Mouse (Mus musculus): ENCODE results near the gene Wfs1. TPM values are rescaled to one million over a fixed set of nuclear protein-coding genes. Genes with fewer than 3 reads are reported as not detected.

Gene Wfs1
- polyA plus RNA-seq, 1 experiment from 2014 or later, result 20.1 TPM

- peaks cover 7 to 16% of the 10 kb centered on the region in 2 experiments for H3K4me1 ChIP-seq (ENCODE audit: control insufficient read depth in 2 of 2, insufficient read depth in 2 of 2, low read length in 2 of 2)
- H3K4me2 ChIP-seq (ENCODE audit: low read length), result no peak overlapping the region
- no peak overlapping the region for H3K9ac ChIP-seq (ENCODE audit: low read length)
- H3K9me3 ChIP-seq (ENCODE audit: control insufficient read depth, low read length), result no peaks in the 10 kb centered on the region
- H3K27me3 ChIP-seq (ENCODE audit: control insufficient read depth, insufficient read depth, low read length), result no peaks in the 10 kb centered on the region; the same call in 1 of the 2 replicates
- WGBS, result 38% methylated on average over 5 of the region's 5 CpGs
- H3K27ac ChIP-seq (replicated peaks in 1 of 2; ENCODE audit: control insufficient read depth in 1 of 2, insufficient read depth in 1 of 2, low read depth in 2 of 2, low read length in 2 of 2), result no peak overlapping the region
- H3K36me3 ChIP-seq (ENCODE audit: control insufficient read depth, insufficient read depth, low read length), result no peaks in the 10 kb centered on the region
- no peak overlapping the region for H3K4me3 ChIP-seq (ENCODE audit: control insufficient read depth in 1 of 2, insufficient read depth in 1 of 2, low read depth in 1 of 2, low read length in 2 of 2)
- ATAC-seq (ENCODE audit: insufficient number of reproducible peaks, insufficient read depth, low FRiP score, low read depth), result no peak
These were observed 30.2 kb downstream of the Wfs1 start for GRCm38 (mm10) chr5:36958837-36959236.

DNA sequence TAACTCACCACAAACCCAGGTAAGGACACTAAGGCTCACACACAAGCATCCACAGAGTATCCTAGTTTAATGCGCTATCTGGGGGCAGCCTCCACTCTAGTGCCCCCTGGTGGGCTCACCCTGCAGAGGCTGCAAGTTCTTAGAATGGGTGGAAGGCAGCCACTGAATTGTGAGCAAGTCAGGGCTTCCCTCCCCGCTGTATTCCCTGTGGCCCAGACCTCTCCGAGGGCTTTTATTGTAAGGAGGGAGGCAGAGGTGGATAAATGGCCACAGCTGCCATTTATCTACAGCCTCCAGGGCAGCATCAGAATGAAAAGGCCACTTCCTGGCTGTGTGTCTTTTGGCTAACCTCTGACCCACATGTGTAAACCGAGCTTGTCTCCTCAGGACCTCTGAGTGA lies 33.6 kb downstream of the Wfs1 start:
- WGBS, result 24% methylated on average over 4 of the region's 4 CpGs

DNA sequence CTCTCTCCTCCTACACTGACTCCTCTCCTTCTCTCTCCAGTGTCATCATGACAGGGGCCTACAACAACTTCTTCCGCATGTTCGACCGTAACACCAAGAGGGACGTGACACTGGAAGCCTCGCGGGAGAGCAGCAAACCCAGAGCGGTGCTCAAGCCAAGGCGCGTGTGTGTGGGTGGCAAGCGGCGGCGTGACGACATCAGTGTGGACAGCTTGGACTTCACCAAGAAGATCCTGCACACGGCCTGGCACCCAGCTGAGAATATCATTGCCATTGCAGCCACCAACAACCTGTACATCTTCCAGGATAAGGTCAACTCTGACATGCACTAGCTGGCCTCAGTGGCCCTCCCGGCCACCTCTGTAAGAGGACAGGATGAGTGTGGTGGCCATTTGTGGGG lies 36.7 kb downstream of the Wfs1 start:
- Histone ChIP-seq H3K4me2 (ENCODE audit: low read length) (no peak overlapping the region), H3K9me3 (ENCODE audit: control insufficient read depth, low read length) (no peaks in the 10 kb centered on the region), H3K4me1 (ENCODE audit: control insufficient read depth in 2 of 2, insufficient read depth in 2 of 2, low read length in 2 of 2) (no peaks in the 10 kb centered on the region), H3K9ac (ENCODE audit: low read length) (no peak overlapping the region), H3K4me3 (ENCODE audit: control insufficient read depth in 1 of 2, insufficient read depth in 1 of 2, low read depth in 1 of 2, low read length in 2 of 2) (no peak overlapping the region), H3K36me3 (ENCODE audit: control insufficient read depth, insufficient read depth, low read length) (no peaks in the 10 kb centered on the region), H3K27ac (replicated peaks in 1 of 2; ENCODE audit: control insufficient read depth in 1 of 2, insufficient read depth in 1 of 2, low read depth in 2 of 2, low read length in 2 of 2) (no peak overlapping the region), H3K27me3 (ENCODE audit: control insufficient read depth, insufficient read depth, low read length) (peaks cover 3% of the 10 kb centered on the region; the same call in 1 of the 2 replicates)
- no peak for ATAC-seq (ENCODE audit: insufficient number of reproducible peaks, insufficient read depth, low FRiP score, low read depth)
- 87% methylated on average over 15 of the region's 15 CpGs for WGBS

More for the DNA sequence above, 33.6 kb downstream of the Wfs1 start:
- Histone ChIP-seq H3K4me1 (ENCODE audit: control insufficient read depth in 2 of 2, insufficient read depth in 2 of 2, low read length in 2 of 2) (peaks cover 0 to 9% of the 10 kb centered on the region in 2 experiments; a peak in 2 of 4 replicates), H3K9me3 (ENCODE audit: control insufficient read depth, low read length) (no peaks in the 10 kb centered on the region), H3K4me2 (ENCODE audit: low read length) (no peak overlapping the region), H3K9ac (ENCODE audit: low read length) (no peak overlapping the region), H3K4me3 (ENCODE audit: control insufficient read depth in 1 of 2, insufficient read depth in 1 of 2, low read depth in 1 of 2, low read length in 2 of 2) (no peak overlapping the region), H3K27me3 (ENCODE audit: control insufficient read depth, insufficient read depth, low read length) (no peaks in the 10 kb centered on the region; the same call in 1 of the 2 replicates), H3K27ac (replicated peaks in 1 of 2; ENCODE audit: control insufficient read depth in 1 of 2, insufficient read depth in 1 of 2, low read depth in 2 of 2, low read length in 2 of 2) (no peak overlapping the region), H3K36me3 (ENCODE audit: control insufficient read depth, insufficient read depth, low read length) (no peaks in the 10 kb centered on the region)
- ATAC-seq (ENCODE audit: insufficient number of reproducible peaks, insufficient read depth, low FRiP score, low read depth), result no peak

DNA sequence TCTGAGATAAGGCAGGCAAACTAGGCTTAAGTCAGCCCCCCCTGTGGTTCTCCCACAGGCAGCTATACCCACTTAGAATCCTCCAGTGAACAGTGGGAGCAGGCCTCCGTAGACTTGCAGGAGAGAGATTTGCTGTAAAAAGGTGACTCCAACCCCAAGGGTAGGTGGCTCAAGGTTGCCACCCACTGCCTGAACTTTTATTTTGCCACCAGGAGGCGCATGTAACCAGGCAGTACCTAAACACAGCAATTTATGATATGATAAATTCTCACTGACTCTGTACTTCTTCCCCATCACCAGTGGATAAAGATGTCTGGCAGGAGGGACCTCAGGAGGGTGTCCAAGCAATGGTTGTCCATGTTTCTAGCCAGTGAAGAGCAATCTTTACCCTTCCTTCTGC lies 38.1 kb downstream of the Wfs1 start:
- H3K27me3 ChIP-seq (ENCODE audit: control insufficient read depth, insufficient read depth, low read length), result peaks cover 3% of the 10 kb centered on the region; the same call in 1 of the 2 replicates
- no peak for ATAC-seq (ENCODE audit: insufficient number of reproducible peaks, insufficient read depth, low FRiP score, low read depth)
- no peak overlapping the region for H3K9ac ChIP-seq (ENCODE audit: low read length)
- 50% methylated on average over 2 of the region's 2 CpGs for WGBS
- H3K4me3 ChIP-seq (ENCODE audit: control insufficient read depth in 1 of 2, insufficient read depth in 1 of 2, low read depth in 1 of 2, low read length in 2 of 2), result no peak overlapping the region
- no peaks in the 10 kb centered on the region for H3K36me3 ChIP-seq (ENCODE audit: control insufficient read depth, insufficient read depth, low read length)
- no peaks in the 10 kb centered on the region for H3K9me3 ChIP-seq (ENCODE audit: control insufficient read depth, low read length)
- H3K27ac ChIP-seq (replicated peaks in 1 of 2; ENCODE audit: control insufficient read depth in 1 of 2, insufficient read depth in 1 of 2, low read depth in 2 of 2, low read length in 2 of 2), result no peak overlapping the region
- no peak overlapping the region for H3K4me2 ChIP-seq (ENCODE audit: low read length)
- no peaks in the 10 kb centered on the region for H3K4me1 ChIP-seq (ENCODE audit: control insufficient read depth in 2 of 2, insufficient read depth in 2 of 2, low read length in 2 of 2)

GRCm38 (mm10) chr5:36948831-36949230 lies 40.2 kb downstream of the Wfs1 start:
- Histone ChIP-seq H3K36me3 (ENCODE audit: control insufficient read depth, insufficient read depth, low read length) (no peaks in the 10 kb centered on the region), H3K4me2 (ENCODE audit: low read length) (no peak overlapping the region), H3K4me3 (ENCODE audit: control insufficient read depth in 1 of 2, insufficient read depth in 1 of 2, low read depth in 1 of 2, low read length in 2 of 2) (no peak overlapping the region), H3K27me3 (ENCODE audit: control insufficient read depth, insufficient read depth, low read length) (peaks cover 3% of the 10 kb centered on the region; the same call in 1 of the 2 replicates), H3K9ac (ENCODE audit: low read length) (no peak overlapping the region), H3K27ac (replicated peaks in 1 of 2; ENCODE audit: control insufficient read depth in 1 of 2, insufficient read depth in 1 of 2, low read depth in 2 of 2, low read length in 2 of 2) (no peak overlapping the region), H3K9me3 (ENCODE audit: control insufficient read depth, low read length) (no peaks in the 10 kb centered on the region), H3K4me1 (ENCODE audit: control insufficient read depth in 2 of 2, insufficient read depth in 2 of 2, low read length in 2 of 2) (no peaks in the 10 kb centered on the region)
- no peak for ATAC-seq (ENCODE audit: insufficient number of reproducible peaks, insufficient read depth, low FRiP score, low read depth)
- WGBS, result 8% methylated on average over 3 of the region's 3 CpGs

DNA sequence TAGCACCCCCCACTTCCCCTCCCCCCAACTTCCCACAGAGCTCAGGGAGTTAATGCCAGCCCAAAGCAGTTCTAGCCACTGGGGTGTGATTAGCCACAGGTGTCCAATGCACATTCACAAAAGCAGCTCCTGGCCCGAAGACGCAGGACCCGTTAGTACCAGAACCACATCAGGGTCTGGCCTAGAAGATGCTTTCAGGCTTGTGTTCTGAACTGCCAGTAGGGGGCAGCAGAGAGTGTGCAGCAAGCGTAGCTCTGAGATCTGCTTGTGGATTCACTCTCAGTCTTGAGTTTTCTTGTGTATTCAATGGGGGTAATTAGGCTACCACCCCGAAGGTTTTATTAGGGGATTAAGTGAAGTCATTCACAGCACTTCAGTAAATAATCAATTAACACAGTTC lies 42.6 kb downstream of the Wfs1 start:
- no peak for ATAC-seq (ENCODE audit: insufficient number of reproducible peaks, insufficient read depth, low FRiP score, low read depth)
- Histone ChIP-seq H3K4me1 (ENCODE audit: control insufficient read depth in 2 of 2, insufficient read depth in 2 of 2, low read length in 2 of 2) (no peaks in the 10 kb centered on the region), H3K36me3 (ENCODE audit: control insufficient read depth, insufficient read depth, low read length) (no peaks in the 10 kb centered on the region), H3K27ac (replicated peaks in 1 of 2; ENCODE audit: control insufficient read depth in 1 of 2, insufficient read depth in 1 of 2, low read depth in 2 of 2, low read length in 2 of 2) (no peak overlapping the region), H3K4me3 (ENCODE audit: control insufficient read depth in 1 of 2, insufficient read depth in 1 of 2, low read depth in 1 of 2, low read length in 2 of 2) (no peak overlapping the region), H3K27me3 (ENCODE audit: control insufficient read depth, insufficient read depth, low read length) (peaks cover 3% of the 10 kb centered on the region; the same call in 1 of the 2 replicates), H3K4me2 (ENCODE audit: low read length) (no peak overlapping the region), H3K9me3 (ENCODE audit: control insufficient read depth, low read length) (no peaks in the 10 kb centered on the region), H3K9ac (ENCODE audit: low read length) (no peak overlapping the region)
- 7% methylated on average over 5 of the region's 5 CpGs for WGBS

DNA sequence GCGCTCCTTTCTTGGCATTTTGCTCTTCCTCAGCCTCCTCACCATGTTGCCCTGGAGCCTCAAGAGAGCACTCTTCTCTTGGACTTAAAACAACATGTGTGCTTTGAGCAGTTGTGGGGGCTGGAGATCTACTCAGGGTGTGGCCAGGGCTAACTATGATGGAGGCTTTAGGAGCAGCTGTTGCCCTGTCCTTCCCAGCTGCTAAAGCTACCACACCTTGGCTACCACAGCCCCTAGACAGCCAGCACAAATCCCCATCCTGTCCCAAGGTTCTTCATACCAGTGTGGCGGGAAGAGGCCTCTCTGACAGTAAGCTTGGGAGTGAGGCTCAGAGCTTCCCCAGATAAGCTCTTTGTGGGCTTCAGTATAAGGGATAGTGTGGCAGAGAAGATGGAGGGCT lies 43.3 kb downstream of the Wfs1 start:
- H3K4me3 ChIP-seq (ENCODE audit: control insufficient read depth in 1 of 2, insufficient read depth in 1 of 2, low read depth in 1 of 2, low read length in 2 of 2), result no peak overlapping the region
- ATAC-seq (ENCODE audit: insufficient number of reproducible peaks, insufficient read depth, low FRiP score, low read depth), result no peak
- no peak overlapping the region for H3K4me2 ChIP-seq (ENCODE audit: low read length)
- no peaks in the 10 kb centered on the region for H3K36me3 ChIP-seq (ENCODE audit: control insufficient read depth, insufficient read depth, low read length)
- H3K27ac ChIP-seq (replicated peaks in 1 of 2; ENCODE audit: control insufficient read depth in 1 of 2, insufficient read depth in 1 of 2, low read depth in 2 of 2, low read length in 2 of 2), result no peak overlapping the region
- no peaks in the 10 kb centered on the region for H3K4me1 ChIP-seq (ENCODE audit: control insufficient read depth in 2 of 2, insufficient read depth in 2 of 2, low read length in 2 of 2)
- 74% methylated on average over 2 of the region's 2 CpGs for WGBS
- H3K27me3 ChIP-seq (ENCODE audit: control insufficient read depth, insufficient read depth, low read length), result peaks cover 3% of the 10 kb centered on the region; the same call in 1 of the 2 replicates
- H3K9me3 ChIP-seq (ENCODE audit: control insufficient read depth, low read length), result no peaks in the 10 kb centered on the region
- H3K9ac ChIP-seq (ENCODE audit: low read length), result no peak overlapping the region

GRCm38 (mm10) chr5:36945102-36945701 lies 43.8 kb downstream of the Wfs1 start:
- no peaks in the 10 kb centered on the region for H3K36me3 ChIP-seq (ENCODE audit: control insufficient read depth, insufficient read depth, low read length)
- ATAC-seq (ENCODE audit: insufficient number of reproducible peaks, insufficient read depth, low FRiP score, low read depth), result no peak
- H3K9me3 ChIP-seq (ENCODE audit: control insufficient read depth, low read length), result no peaks in the 10 kb centered on the region
- H3K27me3 ChIP-seq (ENCODE audit: control insufficient read depth, insufficient read depth, low read length), result peaks cover 3% of the 10 kb centered on the region; the same call in 1 of the 2 replicates
- H3K27ac ChIP-seq (replicated peaks in 1 of 2; ENCODE audit: control insufficient read depth in 1 of 2, insufficient read depth in 1 of 2, low read depth in 2 of 2, low read length in 2 of 2), result no peak overlapping the region
- no peak overlapping the region for H3K4me3 ChIP-seq (ENCODE audit: control insufficient read depth in 1 of 2, insufficient read depth in 1 of 2, low read depth in 1 of 2, low read length in 2 of 2)
- WGBS, result 46% methylated on average over 8 of the region's 8 CpGs
- no peak overlapping the region for H3K4me2 ChIP-seq (ENCODE audit: low read length)
- H3K9ac ChIP-seq (ENCODE audit: low read length), result no peak overlapping the region
- no peaks in the 10 kb centered on the region for H3K4me1 ChIP-seq (ENCODE audit: control insufficient read depth in 2 of 2, insufficient read depth in 2 of 2, low read length in 2 of 2)

Measured in heart, embryonic 14.5 days (tissue).